Mouse (Mus musculus): ENCODE measurements around the gene Arid2. TPM values are rescaled to one million over a fixed set of nuclear protein-coding genes. Genes with fewer than 3 reads are reported as not detected.

Arid2 gene
- polyA plus RNA-seq, 1 experiment, result 29.6 TPM

DNA sequence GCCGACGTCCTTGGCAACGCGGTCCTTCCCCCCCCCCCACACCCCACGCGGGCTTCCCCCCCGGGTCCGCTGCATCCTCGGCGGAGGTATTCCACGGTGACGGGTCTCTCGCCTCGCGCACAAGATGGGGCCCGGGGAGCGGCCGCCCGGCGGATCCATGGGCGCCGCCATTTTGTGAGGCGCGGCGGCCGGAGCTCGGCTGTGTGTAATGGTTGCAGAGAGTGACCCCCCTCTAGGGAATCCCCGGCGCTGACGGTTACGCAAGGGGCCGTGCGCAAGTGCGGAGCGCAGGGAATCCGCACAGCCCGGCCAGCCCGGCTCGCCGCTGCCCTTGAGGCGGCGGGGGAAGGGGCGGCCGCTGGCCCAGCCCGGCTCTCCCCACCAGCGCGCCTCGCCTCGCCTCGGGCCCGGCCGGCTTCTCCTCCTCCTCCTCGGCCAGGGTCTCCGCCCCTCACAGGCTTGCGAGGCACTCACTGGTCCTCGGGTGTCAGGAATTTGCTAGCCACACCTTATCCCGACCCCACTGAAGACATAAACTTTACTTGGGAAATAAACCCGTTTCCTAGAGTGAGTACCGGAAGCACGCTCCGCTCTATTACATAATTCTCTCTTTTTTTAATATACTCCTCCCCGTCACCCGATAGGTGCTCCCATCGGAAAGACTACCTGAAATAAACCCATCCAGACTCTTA lies 1.8 kb upstream of the Arid2 start:
- no peak for TF ChIP-seq CTCF (IDR thresholded peaks at IDR 0.05; ENCODE audit: borderline replicate concordance, insufficient read depth, low read length)
- TF ChIP-seq POLR2A (IDR thresholded peaks at IDR 0.05; ENCODE audit: low read depth, low read length), result peak; percentile 40; the same call in 1 of the 2 replicates
- Histone ChIP-seq H3K4me1 (ENCODE audit: control insufficient read depth, insufficient read depth, low read length) (peaks cover 6% of the 10 kb centered on the region), H3K4me3 (ENCODE audit: insufficient read depth, low read length) (peak overlapping the region; percentile 71), H3K27ac (ENCODE audit: insufficient read depth, low read length) (peak overlapping the region; percentile 96)

DNA sequence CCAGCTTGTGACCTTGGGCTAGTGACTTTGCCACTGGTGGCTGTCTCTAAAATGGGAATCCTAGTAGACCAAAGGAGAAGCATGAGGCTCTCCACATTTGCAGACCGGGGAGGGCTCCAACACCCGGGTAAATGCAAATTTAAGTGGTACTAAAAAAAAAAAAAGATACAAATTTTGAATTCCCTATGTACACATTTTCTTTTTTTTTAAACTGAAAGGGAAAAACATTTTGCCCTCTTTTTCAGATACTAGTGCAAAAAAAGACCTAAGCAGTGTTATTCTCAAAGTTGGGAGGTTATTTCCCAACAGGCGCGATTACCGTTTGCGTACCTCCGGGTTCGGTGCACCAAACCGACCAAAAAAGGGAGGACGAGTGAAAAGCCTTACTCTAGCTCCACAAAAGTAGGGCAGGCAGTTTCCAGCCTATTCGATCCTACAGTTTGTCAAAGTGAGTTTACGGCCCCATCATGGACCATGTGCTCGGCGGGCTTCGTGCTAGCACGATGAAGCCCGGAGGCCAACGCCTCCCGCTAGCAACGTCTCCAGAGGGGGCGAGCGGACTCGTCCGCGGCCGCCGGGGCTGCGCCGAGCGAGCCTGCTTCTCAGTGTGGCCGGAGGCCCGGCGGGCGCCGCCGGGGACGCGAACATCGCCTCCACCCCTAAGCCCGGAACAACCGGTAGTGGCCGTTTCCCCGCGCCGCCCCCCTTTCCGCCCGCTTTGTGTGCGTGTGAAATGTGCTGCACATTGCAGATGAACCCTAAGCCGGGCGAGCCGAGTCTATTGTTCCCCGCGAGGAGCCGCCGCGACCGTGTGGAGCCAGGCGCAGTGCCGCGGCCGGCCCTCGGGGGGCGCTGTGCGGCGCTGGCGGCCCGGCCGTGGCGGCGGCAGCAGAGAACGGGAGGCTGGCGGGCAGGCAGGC lies 1.0 kb upstream of the Arid2 start:
- no peak; the same call in none of the 2 replicates for TF ChIP-seq POLR2A (IDR thresholded peaks at IDR 0.05; ENCODE audit: low read depth, low read length)
- TF ChIP-seq CTCF (IDR thresholded peaks at IDR 0.05; ENCODE audit: borderline replicate concordance, insufficient read depth, low read length), result no peak
- Histone ChIP-seq H3K27ac (ENCODE audit: insufficient read depth, low read length) (peak overlapping the region; percentile 96), H3K4me1 (ENCODE audit: control insufficient read depth, insufficient read depth, low read length) (peaks cover 6% of the 10 kb centered on the region), H3K4me3 (ENCODE audit: insufficient read depth, low read length) (peak overlapping the region; percentile 71)

DNA sequence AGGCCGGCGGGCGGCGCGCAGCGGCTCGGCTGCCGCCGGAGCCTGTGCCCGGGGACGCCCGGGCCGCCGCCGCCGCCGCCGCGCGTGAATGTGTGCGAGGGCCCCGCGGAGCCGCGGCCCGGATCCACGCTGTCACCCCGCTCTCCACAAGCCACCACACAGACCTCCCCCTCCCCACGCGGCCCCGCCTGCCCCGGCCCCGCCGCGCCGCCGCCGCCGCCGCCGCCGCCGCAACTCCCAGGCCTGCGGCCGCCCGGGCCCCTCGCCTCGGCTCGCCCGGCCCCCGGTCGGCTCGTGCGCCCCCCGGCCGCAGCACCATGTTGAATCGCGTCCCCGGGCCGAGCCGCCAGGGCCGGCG lies 404 bp upstream of the Arid2 start:
- H3K27ac ChIP-seq (ENCODE audit: insufficient read depth, low read length), result peak overlapping the region; percentile 96
- H3K4me3 ChIP-seq (ENCODE audit: insufficient read depth, low read length), result peak overlapping the region; percentile 95; the same call in 1 of the 2 replicates
- peaks cover 6% of the 10 kb centered on the region; the same call in 1 of the 2 replicates for H3K4me1 ChIP-seq (ENCODE audit: control insufficient read depth, insufficient read depth, low read length)
- TF ChIP-seq CTCF (IDR thresholded peaks at IDR 0.05; ENCODE audit: borderline replicate concordance, insufficient read depth, low read length) (no peak), POLR2A (IDR thresholded peaks at IDR 0.05; ENCODE audit: low read depth, low read length) (no peak)

DNA sequence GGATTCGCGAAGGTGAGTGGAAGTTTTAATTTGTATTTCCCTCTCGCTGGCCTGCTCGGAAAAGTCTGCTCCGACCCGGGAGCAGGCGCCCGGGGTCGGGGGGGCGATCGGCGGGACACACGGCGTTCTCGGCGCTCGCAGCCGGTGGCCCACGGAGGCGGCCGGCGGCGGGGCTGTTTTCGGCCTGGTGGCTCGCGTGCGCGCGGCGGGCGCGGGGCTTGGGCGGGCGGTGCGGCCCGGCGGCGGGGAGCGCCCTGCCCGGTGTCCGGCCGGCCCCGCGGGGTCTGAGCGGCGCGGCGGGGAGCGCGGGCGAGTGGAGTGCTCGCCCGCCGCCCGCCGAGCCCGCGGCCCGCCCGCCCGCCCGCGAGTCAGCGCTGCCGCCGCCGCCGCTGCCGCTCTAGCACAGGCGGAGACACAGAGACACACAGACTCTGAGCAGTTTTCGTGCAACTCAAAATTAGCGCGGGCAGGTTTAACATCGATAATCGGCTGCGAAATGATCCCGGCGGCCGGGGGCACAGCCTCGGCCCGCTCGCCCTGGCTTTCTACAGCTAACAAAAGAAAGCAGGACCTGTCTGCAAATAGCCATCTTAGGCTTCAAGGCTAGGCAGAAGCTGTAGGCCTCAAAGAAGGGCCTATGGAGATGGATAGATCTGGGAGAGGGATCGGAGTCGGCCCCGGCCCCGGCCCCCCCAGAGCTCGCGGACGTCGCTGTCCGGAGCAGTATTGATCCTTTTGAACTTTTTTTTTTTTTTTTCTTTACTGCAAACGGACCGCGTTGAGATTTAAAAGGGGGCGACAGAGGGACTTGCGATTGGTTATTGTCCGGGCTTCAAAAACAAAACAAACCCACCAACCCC lies 888 bp downstream of the Arid2 start:
- TF ChIP-seq POLR2A (IDR thresholded peaks at IDR 0.05; ENCODE audit: low read depth, low read length), result no peak
- TF ChIP-seq CTCF (IDR thresholded peaks at IDR 0.05; ENCODE audit: borderline replicate concordance, insufficient read depth, low read length), result no peak
- H3K4me3 ChIP-seq (ENCODE audit: insufficient read depth, low read length), result peak overlapping the region; percentile 95

DNA sequence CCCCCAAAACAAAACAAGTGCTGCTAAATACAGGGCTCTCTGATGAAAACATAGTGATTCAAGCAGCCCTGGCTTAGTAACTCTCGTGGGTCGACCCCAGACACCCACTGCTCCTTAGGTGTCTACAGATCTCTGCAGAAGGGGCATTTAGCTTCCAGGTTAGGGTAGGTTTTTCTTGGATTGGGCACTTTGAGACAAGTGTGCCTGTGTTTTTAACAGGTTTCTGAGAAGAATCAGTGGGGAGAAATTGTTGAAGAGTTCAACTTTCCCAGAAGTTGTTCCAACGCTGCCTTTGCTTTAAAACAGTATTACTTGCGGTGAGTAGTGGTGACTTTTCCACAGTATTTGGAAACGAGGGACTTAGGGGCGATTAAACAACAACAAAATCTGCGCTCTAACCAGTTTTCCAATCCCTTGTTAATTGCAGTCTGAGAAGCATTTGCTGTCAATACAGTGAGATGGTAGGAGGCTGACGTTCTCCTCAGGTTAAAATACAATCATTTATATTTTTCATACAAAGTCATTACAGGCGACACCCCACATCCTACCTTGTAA lies 1.6 kb downstream of the Arid2 start:
- peaks cover 2% of the 10 kb centered on the region; the same call in 1 of the 2 replicates for H3K4me1 ChIP-seq (ENCODE audit: control insufficient read depth, insufficient read depth, low read length)
- H3K4me3 ChIP-seq (ENCODE audit: insufficient read depth, low read length), result peak overlapping the region; percentile 87
- H3K27ac ChIP-seq (ENCODE audit: insufficient read depth, low read length), result peak overlapping the region; percentile 85
- TF ChIP-seq CTCF (IDR thresholded peaks at IDR 0.05; ENCODE audit: borderline replicate concordance, insufficient read depth, low read length) (no peak), POLR2A (IDR thresholded peaks at IDR 0.05; ENCODE audit: low read depth, low read length) (no peak)

More for the DNA sequence above, 888 bp downstream of the Arid2 start:
- peak overlapping the region; percentile 96 for H3K27ac ChIP-seq (ENCODE audit: insufficient read depth, low read length)
- peaks cover 4% of the 10 kb centered on the region; the same call in 1 of the 2 replicates for H3K4me1 ChIP-seq (ENCODE audit: control insufficient read depth, insufficient read depth, low read length)

DNA sequence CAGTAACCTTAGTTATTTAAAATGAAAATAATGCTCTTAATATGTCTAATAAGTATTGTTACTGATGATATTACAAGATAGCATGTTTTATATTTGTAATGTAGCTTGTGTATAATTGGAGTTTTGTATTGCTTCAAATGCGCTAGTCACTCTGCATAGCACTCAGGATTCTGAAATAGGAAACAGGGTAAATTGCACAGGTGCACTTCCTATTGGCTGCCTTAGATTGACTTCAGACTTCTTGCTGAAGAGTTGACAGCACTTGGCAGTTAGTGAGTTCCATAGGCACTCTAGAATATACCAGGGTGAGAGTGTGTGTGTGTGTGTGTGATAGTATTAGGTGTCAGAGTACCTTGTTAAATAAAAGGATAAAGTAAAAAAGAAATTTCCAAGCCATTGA lies 2.7 kb downstream of the Arid2 start:
- H3K4me1 ChIP-seq (ENCODE audit: control insufficient read depth, insufficient read depth, low read length), result peaks cover 2% of the 10 kb centered on the region; the same call in 1 of the 2 replicates
- no peak overlapping the region for H3K27ac ChIP-seq (ENCODE audit: insufficient read depth, low read length)
- H3K4me3 ChIP-seq (ENCODE audit: insufficient read depth, low read length), result no peak overlapping the region
- no peak for TF ChIP-seq CTCF (IDR thresholded peaks at IDR 0.05; ENCODE audit: borderline replicate concordance, insufficient read depth, low read length)
- TF ChIP-seq POLR2A (IDR thresholded peaks at IDR 0.05; ENCODE audit: low read depth, low read length), result no peak

DNA sequence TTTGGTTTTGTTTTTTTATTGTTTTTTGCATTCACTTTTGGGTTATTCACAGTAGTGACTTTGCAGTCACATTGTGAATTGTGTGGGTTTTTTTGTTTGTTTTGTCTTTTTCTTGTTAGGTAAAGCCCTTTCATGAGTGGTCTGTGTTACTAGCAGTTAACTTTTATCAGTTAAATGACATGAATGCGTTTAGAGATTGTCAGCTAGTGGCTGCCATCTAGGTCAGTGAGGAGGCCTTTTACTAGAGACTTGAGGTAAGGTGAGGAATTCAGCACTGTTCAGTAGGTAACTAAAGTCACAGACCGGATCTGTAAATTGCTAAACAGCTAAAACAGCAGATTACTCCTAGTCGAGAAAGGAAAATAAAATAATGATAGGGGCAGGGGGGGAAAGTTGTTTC lies 6.1 kb downstream of the Arid2 start:
- TF ChIP-seq POLR2A (IDR thresholded peaks at IDR 0.05; ENCODE audit: low read depth, low read length) (no peak), CTCF (IDR thresholded peaks at IDR 0.05; ENCODE audit: borderline replicate concordance, insufficient read depth, low read length) (no peak)
- Histone ChIP-seq H3K4me3 (ENCODE audit: insufficient read depth, low read length) (no peak overlapping the region), H3K27ac (ENCODE audit: insufficient read depth, low read length) (no peak overlapping the region), H3K4me1 (ENCODE audit: control insufficient read depth, insufficient read depth, low read length) (peaks cover 2% of the 10 kb centered on the region; the same call in 1 of the 2 replicates)

DNA sequence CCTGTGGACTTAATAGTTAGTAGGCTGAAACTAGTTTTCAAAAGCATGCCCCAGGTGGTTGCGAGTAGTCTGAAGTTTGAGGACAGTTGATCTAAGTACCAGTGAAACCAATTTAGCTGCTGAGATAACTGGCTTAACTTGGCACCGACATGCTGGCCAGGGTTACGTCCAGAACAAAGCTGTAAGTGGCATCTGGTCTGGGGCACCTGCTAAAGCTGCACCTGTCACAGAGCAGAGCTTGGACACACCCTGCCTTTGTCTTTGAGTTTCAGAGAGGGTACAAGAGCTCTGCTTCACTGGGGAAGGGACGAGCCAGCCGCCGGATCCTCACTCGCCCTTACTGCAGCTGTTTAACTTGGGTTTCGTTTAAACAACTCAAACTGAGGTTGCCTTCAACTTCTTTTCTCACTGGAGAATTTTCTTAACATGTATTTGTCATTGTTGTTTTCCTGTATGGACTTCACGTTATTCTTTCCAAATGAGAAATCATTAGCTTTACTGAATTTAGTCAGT lies 9.8 kb downstream of the Arid2 start:
- Histone ChIP-seq H3K4me1 (ENCODE audit: control insufficient read depth, insufficient read depth, low read length) (no peaks in the 10 kb centered on the region), H3K27ac (ENCODE audit: insufficient read depth, low read length) (no peak overlapping the region), H3K4me3 (ENCODE audit: insufficient read depth, low read length) (no peak overlapping the region)
- TF ChIP-seq CTCF (IDR thresholded peaks at IDR 0.05; ENCODE audit: borderline replicate concordance, insufficient read depth, low read length) (no peak), POLR2A (IDR thresholded peaks at IDR 0.05; ENCODE audit: low read depth, low read length) (no peak)
